Mouse (Mus musculus) bone marrow macrophage, adult 2 months (primary cell): Measurements from ENCODE around the gene Tle4. TPM values are rescaled to one million over a fixed set of nuclear protein-coding genes. Genes with fewer than 3 reads are reported as not detected.

Experiments
- H3K27ac ChIP-seq: 2 replicates; pipeline ENCODE4 v1.5.1; 2012; ENCODE audit warnings: low read depth, low read length; ENCODE audit not compliant: insufficient read depth
- H3K4me1 ChIP-seq: 2 replicates; pipeline ENCODE4 v1.6.1; 2012; ENCODE audit warnings: low read length; ENCODE audit not compliant: control insufficient read depth, insufficient read depth
- H3K4me3 ChIP-seq: 2 replicates; pipeline ENCODE4 v1.5.1; 2012; ENCODE audit warnings: mild to moderate bottlenecking, low read length, moderate library complexity; ENCODE audit not compliant: insufficient read depth
- CTCF ChIP-seq: IDR thresholded peaks from 2 replicates; pipeline ENCODE4 v1.5.1; 2012; ENCODE audit warnings: low read depth, mild to moderate bottlenecking, low read length, moderate library complexity
- POLR2A ChIP-seq: IDR thresholded peaks from 2 replicates; pipeline ENCODE4 v1.6.1; 2012; ENCODE audit warnings: mild to moderate bottlenecking, low read depth, low read length, borderline replicate concordance
- polyA plus RNA-seq: library from polyadenylated mRNA; stranded (reverse); fragments of >200 nt; gene quantifications from 2 replicates; pipeline ENCODE4 v1.2.4, GENCODE M21; 2012; ENCODE audit not compliant: missing spikeins, insufficient read depth, insufficient read length

Gene Tle4
- polyA plus RNA-seq, 1 experiment: 28.5 TPM

DNA sequence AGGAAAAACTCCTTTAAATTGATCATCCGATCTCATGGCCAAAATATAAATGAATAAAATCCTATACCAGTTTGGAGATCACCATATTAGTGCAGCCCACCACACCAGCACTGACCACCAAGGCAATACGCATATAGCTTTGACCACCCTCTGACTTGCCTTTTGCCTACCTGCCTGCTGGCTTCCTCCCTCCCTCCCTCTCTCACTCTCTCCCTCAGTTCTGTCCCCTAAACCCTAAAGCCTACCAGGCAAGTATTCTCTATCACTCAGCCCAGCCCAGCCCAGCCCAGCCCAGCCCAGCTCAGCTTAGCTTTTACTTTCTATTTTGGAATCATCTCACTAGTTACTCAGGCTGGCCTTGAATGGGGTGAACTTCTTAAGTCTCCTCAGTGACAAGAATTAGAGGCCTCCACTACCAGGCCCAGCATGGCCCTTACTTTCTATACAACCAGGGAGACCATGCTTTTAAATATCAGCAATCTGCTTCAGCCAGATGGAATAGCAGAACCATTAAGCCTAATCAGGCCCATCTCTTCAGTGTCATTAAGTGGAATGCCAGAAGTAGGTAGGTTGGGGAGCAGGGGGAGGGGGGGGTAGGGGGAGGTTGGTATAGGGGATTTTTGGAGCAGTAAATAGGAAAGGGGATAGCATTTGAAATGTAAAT, 91.8 kb downstream of the Tle4 start:
- no peak for TF ChIP-seq CTCF
- Histone ChIP-seq H3K27ac (no peak overlapping the region), H3K4me3 (no peak overlapping the region), H3K4me1 (peaks cover 28% of the 10 kb centered on the region)

DNA sequence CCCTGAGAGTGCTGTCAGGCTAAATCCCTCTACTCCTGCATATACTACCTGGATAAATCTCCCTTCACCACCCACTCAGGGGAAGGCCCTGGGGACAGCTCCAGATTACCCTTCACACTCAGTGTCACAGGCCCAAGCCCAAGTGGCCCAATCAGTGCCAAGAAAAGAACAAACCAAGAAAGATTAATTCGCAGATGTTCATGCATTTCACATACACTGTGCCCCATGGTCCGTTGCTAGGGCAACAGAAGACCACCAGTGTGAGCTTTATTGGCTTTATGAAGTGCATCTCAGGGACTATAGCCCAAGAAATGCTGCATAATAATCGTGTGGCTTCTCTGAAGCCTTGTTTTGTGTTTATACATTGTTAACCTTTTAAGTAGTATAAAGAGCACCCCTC, 92.5 kb downstream of the Tle4 start:
- Histone ChIP-seq H3K4me1 (peaks cover 28% of the 10 kb centered on the region), H3K27ac (no peak overlapping the region), H3K4me3 (no peak overlapping the region)
- TF ChIP-seq CTCF (no peak), POLR2A (no peak)

GRCm38 (mm10) chr19:14503862-14504261, 94.0 kb downstream of the Tle4 start:
- Histone ChIP-seq H3K4me3 (no peak overlapping the region), H3K4me1 (peaks cover 31% of the 10 kb centered on the region), H3K27ac (no peak overlapping the region)
- TF ChIP-seq POLR2A (no peak), CTCF (no peak)

- Histone ChIP-seq H3K4me3 (no peak overlapping the region), H3K27ac (no peak overlapping the region), H3K4me1 (peaks cover 21% of the 10 kb centered on the region)
- TF ChIP-seq POLR2A: no peak
- no peak for TF ChIP-seq CTCF
These were observed 95.6 kb downstream of the Tle4 start for GRCm38 (mm10) chr19:14502234-14502633.

DNA sequence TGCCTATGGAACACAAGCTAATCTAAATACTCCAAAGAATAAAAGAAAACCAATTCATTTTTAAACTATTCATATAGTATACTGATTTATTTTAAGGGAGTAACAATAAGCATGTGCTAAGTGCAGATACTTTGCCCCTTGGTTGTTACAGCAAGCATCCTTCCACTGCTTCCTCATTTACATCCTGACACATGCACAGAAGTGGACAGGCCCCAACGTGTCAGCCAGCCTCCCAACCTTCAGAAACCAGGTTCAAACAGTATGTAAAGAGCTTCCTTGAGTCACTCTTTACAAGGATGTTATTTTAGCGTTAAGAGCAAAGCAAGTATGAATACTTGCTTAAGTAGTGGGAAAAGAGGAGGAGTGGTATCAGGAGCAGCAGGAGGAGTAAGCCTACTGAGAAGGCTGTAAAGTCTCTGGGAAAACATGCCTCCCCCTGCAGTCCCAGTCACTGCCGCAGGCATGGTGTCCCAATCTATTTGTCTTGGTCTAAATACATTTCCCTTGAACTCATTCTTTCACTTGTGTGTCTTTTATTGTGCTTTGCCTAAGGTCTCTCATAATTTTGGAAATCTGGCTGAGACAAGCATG, 97.9 kb downstream of the Tle4 start:
- no peak overlapping the region for H3K4me3 ChIP-seq
- peaks cover 11% of the 10 kb centered on the region for H3K4me1 ChIP-seq
- no peak overlapping the region for H3K27ac ChIP-seq
- TF ChIP-seq CTCF (no peak), POLR2A (no peak)

GRCm38 (mm10) chr19:14493047-14493446, 104.8 kb downstream of the Tle4 start:
- Histone ChIP-seq H3K27ac (no peak overlapping the region), H3K4me1 (0 out of 2 replicates have a peak, but pooled peaks cover 2% of the 10 kb centered on the region)
- TF ChIP-seq CTCF (no peak), POLR2A (no peak)

DNA sequence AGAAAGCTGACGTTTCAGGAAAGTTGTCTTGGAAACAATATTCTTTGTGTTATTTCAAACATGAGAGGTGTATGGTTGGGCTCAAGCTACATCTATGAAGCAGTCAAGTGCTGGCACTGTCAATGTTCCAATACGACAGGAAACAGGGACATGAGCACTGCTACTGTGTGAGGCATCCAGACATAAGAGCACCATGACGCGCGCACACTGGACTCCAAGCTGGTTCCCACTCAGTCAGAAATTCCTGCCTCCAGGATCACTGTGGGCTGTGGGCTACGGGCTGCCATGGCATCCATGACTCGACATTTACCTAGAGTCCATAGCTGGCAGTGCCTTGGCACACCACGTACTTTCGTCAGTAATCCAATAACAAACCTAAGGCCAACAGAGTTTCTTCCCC, 110.7 kb downstream of the Tle4 start:
- TF ChIP-seq CTCF (no peak), POLR2A (no peak)
- no peak overlapping the region for H3K27ac ChIP-seq
- H3K4me3 ChIP-seq: no peak overlapping the region
- peaks cover 4% of the 10 kb centered on the region for H3K4me1 ChIP-seq

More at GRCm38 (mm10) chr19:14493047-14493446, 104.8 kb downstream of the Tle4 start:
- H3K4me3 ChIP-seq: no peak overlapping the region

- peaks cover 4% of the 10 kb centered on the region for H3K4me1 ChIP-seq
- H3K4me3 ChIP-seq: no peak overlapping the region
- no peak overlapping the region for H3K27ac ChIP-seq
- no peak for TF ChIP-seq POLR2A
- no peak for TF ChIP-seq CTCF
These were observed 112.7 kb downstream of the Tle4 start for GRCm38 (mm10) chr19:14485176-14485575.

- no peak overlapping the region for H3K4me3 ChIP-seq
- H3K4me1 ChIP-seq: peaks cover 4% of the 10 kb centered on the region
- TF ChIP-seq CTCF (no peak), POLR2A (no peak)
- H3K27ac ChIP-seq: no peak overlapping the region
These were observed 115.2 kb downstream of the Tle4 start for GRCm38 (mm10) chr19:14482562-14483138.

DNA sequence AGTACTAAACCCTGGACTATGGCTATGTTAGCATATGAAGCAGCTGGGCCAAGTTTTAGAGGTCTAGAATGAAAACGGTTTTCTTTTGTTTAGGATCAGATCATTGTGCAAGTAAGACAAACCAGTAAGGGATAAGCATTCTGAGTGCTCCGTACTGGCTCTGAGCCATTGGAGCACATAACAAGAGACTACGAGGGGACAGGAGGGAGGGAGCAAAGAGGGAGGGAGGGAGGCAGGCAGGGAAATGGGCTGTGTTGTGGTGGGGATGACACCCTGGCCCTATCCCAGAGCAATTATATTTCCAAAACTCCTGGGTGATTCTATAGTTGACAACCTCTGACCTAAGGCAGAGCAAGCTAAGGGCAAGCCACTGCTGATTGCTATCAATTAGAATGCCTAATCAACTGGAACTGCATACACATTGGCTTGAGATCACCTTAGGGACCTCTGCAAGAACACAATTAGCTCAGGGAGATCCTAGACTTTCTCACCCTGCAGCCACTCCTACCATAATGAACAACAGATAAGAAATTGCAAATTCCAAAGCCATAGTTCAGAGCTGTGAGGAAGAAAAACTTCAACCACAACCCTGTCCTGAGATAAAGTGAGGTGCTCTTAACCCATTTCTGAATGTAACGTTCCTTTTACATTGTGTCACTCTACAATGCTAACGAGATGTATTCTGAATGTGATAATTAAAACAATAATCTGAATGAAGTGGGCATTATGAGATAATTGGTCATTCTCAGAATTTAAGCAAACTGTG, 115.9 kb downstream of the Tle4 start:
- TF ChIP-seq CTCF (no peak), POLR2A (no peak)
- Histone ChIP-seq H3K4me3 (no peak overlapping the region), H3K27ac (no peak overlapping the region), H3K4me1 (peaks cover 4% of the 10 kb centered on the region)
